Mouse (Mus musculus) urinary bladder, postnatal 14 days (tissue): ENCODE measurements at regions not wholly inside any gene's neighbourhood (a gene's known extent, or its start where the extent isn't known, plus 50 kb on each side); places are given as distances from the start of the nearest gene placed in this dataset.

Experiments
- DNase-seq: peaks from one replicate; pipeline ENCODE4 v3.0.0; 2021; ENCODE audit warnings: low spot score

GRCm38 (mm10) chr11:112449632-112450031 is 332.4 kb upstream of the Sox9 start:
- no peak for DNase-seq

- no peak for DNase-seq
Observed at GRCm38 (mm10) chr11:112450227-112450626, 331.8 kb upstream of the Sox9 start.

- no peak for DNase-seq
Observed at GRCm38 (mm10) chr11:112458075-112458474, 323.9 kb upstream of the Sox9 start.

- no peak for DNase-seq
Observed at GRCm38 (mm10) chr11:112463121-112463520, 318.9 kb upstream of the Sox9 start.

GRCm38 (mm10) chr11:112464386-112464785 is 317.6 kb upstream of the Sox9 start:
- DNase-seq, result no peak

GRCm38 (mm10) chr11:112470336-112470735 is 311.7 kb upstream of the Sox9 start:
- DNase-seq, result no peak

GRCm38 (mm10) chr11:112473237-112473636 is 308.8 kb upstream of the Sox9 start:
- no peak for DNase-seq

GRCm38 (mm10) chr11:112473681-112474080 is 308.3 kb upstream of the Sox9 start:
- DNase-seq, result no peak

GRCm38 (mm10) chr11:112480360-112480759 is 301.7 kb upstream of the Sox9 start:
- DNase-seq, result no peak

- no peak for DNase-seq
Observed at GRCm38 (mm10) chr11:112501781-112502180, 280.2 kb upstream of the Sox9 start.

- no peak for DNase-seq
Observed at GRCm38 (mm10) chr11:112519076-112519475, 262.9 kb upstream of the Sox9 start.

GRCm38 (mm10) chr11:112524983-112525382 is 257.0 kb upstream of the Sox9 start:
- no peak for DNase-seq

- no peak for DNase-seq
Observed at GRCm38 (mm10) chr11:112542573-112542972, 239.5 kb upstream of the Sox9 start.

- DNase-seq, result no peak
Observed at GRCm38 (mm10) chr11:112543473-112543872, 238.6 kb upstream of the Sox9 start.

GRCm38 (mm10) chr11:112545231-112546010 is 236.6 kb upstream of the Sox9 start:
- no peak for DNase-seq

- no peak for DNase-seq
Observed at GRCm38 (mm10) chr11:112546162-112546561, 235.9 kb upstream of the Sox9 start.

- no peak for DNase-seq
Observed at GRCm38 (mm10) chr11:112552838-112553237, 229.2 kb upstream of the Sox9 start.

- no peak for DNase-seq
Observed at GRCm38 (mm10) chr11:112563027-112563426, 219.0 kb upstream of the Sox9 start.

GRCm38 (mm10) chr11:112564706-112565215 is 217.3 kb upstream of the Sox9 start:
- no peak for DNase-seq

- DNase-seq, result no peak
Observed at GRCm38 (mm10) chr11:112566071-112566470, 216.0 kb upstream of the Sox9 start.

- DNase-seq, result no peak
Observed at GRCm38 (mm10) chr11:112587386-112587785, 194.6 kb upstream of the Sox9 start.

GRCm38 (mm10) chr11:112588088-112588487 is 193.9 kb upstream of the Sox9 start:
- no peak for DNase-seq

GRCm38 (mm10) chr11:112590214-112590613 is 191.8 kb upstream of the Sox9 start:
- no peak for DNase-seq
